Mouse (Mus musculus): ENCODE results near the gene Gm17268. TPM values are rescaled to one million over a fixed set of nuclear protein-coding genes. Genes with fewer than 3 reads are reported as not detected.

The Gm17268 gene
- total RNA-seq, 2 experiments from 2014 or later: not detected

GRCm38 (mm10) chr11:82032678-82033344 lies 5.6 kb downstream of the Gm17268 start:
- peak in 1 of 2 experiments; percentile 8 for DNase-seq (ENCODE audit: extremely low spot score in 1 of 2, low spot score in 1 of 2)

GRCm38 (mm10) chr11:82032136-82032535 lies 6.2 kb downstream of the Gm17268 start:
- DNase-seq (ENCODE audit: extremely low spot score in 1 of 2, low spot score in 1 of 2): no peak

GRCm38 (mm10) chr11:82030171-82030570 lies 8.2 kb downstream of the Gm17268 start:
- DNase-seq (ENCODE audit: extremely low spot score in 1 of 2, low spot score in 1 of 2): no peak

- DNase-seq (ENCODE audit: extremely low spot score in 1 of 2, low spot score in 1 of 2): no peak
These were observed 14.6 kb downstream of the Gm17268 start for GRCm38 (mm10) chr11:82023769-82024168.

DNA sequence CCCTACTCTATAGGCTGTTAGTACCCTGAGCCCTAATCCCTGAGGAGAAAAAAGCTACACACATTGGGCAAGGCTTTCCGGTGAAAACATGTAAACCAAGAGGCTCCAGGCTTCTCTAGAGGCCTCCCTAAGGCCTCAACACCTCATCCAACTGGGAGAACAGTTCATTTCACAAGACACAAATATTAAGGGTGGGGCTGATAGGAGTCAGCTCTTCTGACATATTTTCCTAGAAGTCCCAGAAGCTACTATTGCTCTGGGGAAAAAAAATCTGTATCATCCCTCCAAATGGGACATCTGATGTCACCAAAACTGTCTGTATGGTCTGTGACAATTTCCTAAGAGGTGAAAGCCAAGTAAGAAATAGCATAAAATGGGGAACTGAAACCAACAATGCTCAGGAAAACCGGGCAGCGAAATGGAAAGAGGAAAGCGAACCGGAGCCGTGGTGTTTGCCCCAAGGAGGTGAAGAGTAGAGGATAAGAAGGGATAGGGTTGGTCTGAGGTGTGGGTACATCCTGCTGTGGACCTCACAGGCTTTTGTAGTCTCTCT lies 15.8 kb downstream of the Gm17268 start:
- DNase-seq (ENCODE audit: extremely low spot score in 1 of 2, low spot score in 1 of 2): no peak

DNA sequence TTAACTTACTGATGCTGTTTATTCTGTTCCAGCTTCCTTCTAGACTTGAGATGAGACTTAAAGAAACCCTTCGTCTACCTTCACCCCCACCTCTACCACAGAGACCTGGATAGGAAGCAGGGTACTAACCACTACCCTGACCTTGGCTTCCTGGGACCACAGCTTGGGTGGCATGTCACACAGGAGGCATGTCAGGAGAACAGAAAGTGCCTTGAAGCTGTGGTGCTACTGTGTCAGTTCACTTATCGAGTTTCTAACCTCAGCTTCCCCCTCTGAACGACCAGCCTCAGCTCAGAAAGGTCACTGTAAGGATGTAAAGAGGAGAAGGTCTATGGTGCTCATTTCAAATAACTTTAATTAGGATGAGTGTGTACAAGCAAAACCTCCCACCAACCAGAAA lies 17.0 kb downstream of the Gm17268 start:
- no peak for DNase-seq (ENCODE audit: extremely low spot score in 1 of 2, low spot score in 1 of 2)

GRCm38 (mm10) chr11:82019793-82020192 lies 18.6 kb downstream of the Gm17268 start:
- DNase-seq (ENCODE audit: extremely low spot score in 1 of 2, low spot score in 1 of 2): no peak

- no peak for DNase-seq (ENCODE audit: extremely low spot score in 1 of 2, low spot score in 1 of 2)
These were observed 19.0 kb downstream of the Gm17268 start for GRCm38 (mm10) chr11:82019389-82019788.

- DNase-seq (ENCODE audit: extremely low spot score in 1 of 2, low spot score in 1 of 2): no peak
These were observed 22.1 kb downstream of the Gm17268 start for GRCm38 (mm10) chr11:82016181-82016780.

- no peak for DNase-seq (ENCODE audit: extremely low spot score in 1 of 2, low spot score in 1 of 2)
These were observed 23.3 kb downstream of the Gm17268 start for GRCm38 (mm10) chr11:82015066-82015465.

- no peak for DNase-seq (ENCODE audit: extremely low spot score in 1 of 2, low spot score in 1 of 2)
These were observed 24.6 kb downstream of the Gm17268 start for GRCm38 (mm10) chr11:82013756-82014155.

DNA sequence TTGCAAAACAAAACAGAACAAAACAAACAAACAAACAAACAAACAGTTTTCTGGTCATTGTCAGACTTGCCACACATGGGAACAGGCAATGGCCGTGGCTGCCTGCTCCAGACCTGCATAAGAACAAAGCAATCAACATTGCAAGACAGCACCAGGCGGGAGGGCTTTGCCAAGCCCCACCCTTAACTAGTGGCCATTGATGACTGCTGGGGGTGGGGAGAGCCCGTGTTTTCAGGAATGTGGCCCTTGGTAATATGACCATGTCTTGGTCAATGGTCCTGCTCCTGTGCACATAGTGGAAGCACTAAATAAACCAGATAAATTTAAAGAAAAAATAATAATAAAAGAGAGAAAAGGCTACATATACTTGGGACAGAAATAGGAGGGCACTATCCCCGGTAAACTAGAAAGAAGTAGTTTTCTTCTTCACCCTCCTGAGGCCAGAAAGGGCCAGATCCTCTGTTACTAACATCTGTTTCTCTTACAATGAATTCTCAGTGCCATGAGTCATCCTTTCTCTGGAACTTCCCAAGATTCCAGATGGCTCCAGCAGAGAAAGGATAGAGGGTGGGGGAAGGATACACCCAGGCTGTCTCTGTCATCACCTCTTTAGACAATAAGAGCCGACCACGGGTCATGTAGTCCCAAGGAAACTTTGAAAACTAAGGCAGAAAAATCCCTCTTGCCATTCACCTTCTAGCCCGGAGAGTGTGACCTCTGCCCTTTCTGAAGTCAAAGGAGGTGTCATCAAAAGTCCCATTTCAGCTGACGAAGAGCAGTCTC lies 26.8 kb downstream of the Gm17268 start:
- DNase-seq (ENCODE audit: extremely low spot score in 1 of 2, low spot score in 1 of 2): no peak

DNA sequence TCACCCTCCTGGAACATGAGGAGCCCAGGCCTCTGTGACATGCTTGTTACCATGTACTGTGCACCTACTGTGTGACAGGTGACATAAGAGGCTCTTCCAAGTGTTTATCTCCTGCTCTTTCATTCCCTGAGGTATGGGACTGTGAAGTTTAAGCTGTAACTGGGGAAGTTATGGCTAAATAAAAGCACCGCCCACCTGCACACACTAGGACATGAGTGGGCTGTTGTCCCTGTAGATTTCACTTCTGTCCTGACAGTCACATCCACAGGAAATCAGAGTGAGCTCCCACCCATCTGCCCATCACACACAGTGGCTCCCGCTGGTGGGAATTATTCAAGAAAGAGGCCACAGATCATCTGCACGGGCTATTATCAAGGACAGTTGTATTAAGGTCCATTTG lies 28.2 kb downstream of the Gm17268 start:
- no peak for DNase-seq (ENCODE audit: extremely low spot score in 1 of 2, low spot score in 1 of 2)

- DNase-seq (ENCODE audit: extremely low spot score in 1 of 2, low spot score in 1 of 2): no peak
These were observed 31.5 kb downstream of the Gm17268 start for GRCm38 (mm10) chr11:82006796-82007423.

GRCm38 (mm10) chr11:82004810-82005209 lies 33.6 kb downstream of the Gm17268 start:
- DNase-seq (ENCODE audit: extremely low spot score in 1 of 2, low spot score in 1 of 2): no peak

DNA sequence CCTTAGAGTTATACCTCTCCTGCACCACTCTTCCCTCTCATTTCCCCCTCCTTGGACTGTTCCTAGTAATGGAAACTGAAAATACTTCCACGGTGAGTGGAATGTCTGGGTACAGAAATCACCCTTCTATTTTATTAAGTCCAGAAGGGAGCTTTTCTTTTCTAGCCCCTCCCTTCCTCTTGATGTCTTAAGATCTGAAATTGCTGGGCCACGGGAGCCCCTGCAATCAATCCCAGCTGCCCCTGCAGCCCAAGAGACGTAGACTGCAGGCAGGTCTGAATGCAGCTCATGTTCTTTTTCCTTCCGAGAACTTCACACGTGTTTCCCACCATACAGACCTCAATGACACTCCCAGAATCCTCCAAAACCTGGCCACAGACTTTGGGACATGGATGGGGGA lies 37.8 kb downstream of the Gm17268 start:
- no peak for DNase-seq (ENCODE audit: extremely low spot score in 1 of 2, low spot score in 1 of 2)

DNA sequence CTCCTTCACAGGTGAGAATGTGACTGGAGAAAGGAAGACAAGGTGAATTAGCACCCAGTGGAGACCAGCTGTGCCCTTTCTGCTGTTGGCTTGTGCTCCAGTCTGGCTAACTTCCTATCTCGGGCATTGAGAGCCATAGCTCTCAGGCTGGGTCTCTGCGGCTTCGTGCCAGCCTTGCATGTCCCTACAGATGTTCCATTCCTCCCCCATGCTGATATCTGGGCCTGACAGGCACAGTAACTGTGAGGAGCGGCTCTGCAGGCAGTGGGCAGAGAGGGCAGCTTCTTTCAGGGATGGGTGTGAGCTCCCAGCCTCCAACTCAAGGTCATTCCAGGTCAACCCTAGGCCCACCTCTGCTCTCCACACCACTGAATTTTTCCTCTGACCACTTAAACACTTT lies 38.9 kb downstream of the Gm17268 start:
- no peak for DNase-seq (ENCODE audit: extremely low spot score in 1 of 2, low spot score in 1 of 2)

DNA sequence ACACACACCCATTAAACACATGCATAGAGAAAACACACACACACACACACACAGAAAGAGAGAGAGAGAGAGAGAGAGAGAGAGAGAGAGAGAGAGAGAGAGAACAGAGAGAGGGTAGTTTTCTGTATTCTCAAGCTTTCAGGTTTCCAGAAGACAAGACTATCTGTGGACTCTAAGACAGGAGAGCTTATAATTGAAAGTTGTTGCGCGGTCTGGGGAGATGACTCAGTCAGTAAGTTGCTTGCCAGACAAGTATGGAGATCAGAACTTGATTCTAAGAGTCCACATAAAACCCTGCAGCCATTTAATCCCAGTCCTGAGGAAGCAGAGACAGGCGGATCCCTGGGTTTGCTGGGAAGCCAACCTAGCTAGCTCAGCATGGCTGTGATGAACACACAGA lies 39.7 kb downstream of the Gm17268 start:
- no peak for DNase-seq (ENCODE audit: extremely low spot score in 1 of 2, low spot score in 1 of 2)

GRCm38 (mm10) chr11:81997085-81997484 lies 41.3 kb downstream of the Gm17268 start:
- no peak for DNase-seq (ENCODE audit: extremely low spot score in 1 of 2, low spot score in 1 of 2)

- DNase-seq (ENCODE audit: extremely low spot score in 1 of 2, low spot score in 1 of 2): peak; percentile 82 to 83
These were observed 42.1 kb downstream of the Gm17268 start for GRCm38 (mm10) chr11:81996172-81996841.

Data from layer of hippocampus, postnatal 25 days (tissue).